Mouse (Mus musculus) effector memory CD4-positive, alpha-beta T cell, adult 7 months (primary cell): Measurements from ENCODE around the gene Ackr4. TPM values are rescaled to one million over a fixed set of nuclear protein-coding genes. Genes with fewer than 3 reads are reported as not detected.

Experiments
- polyA plus RNA-seq: library from polyadenylated mRNA; unstranded; fragments of 100-300 nt; shearing (Covaris generic); gene quantifications from one replicate; pipeline ENCODE4 v1.2.1, GENCODE M21; 2017

Gene Ackr4
- 0.38 TPM for polyA plus RNA-seq

DNA sequence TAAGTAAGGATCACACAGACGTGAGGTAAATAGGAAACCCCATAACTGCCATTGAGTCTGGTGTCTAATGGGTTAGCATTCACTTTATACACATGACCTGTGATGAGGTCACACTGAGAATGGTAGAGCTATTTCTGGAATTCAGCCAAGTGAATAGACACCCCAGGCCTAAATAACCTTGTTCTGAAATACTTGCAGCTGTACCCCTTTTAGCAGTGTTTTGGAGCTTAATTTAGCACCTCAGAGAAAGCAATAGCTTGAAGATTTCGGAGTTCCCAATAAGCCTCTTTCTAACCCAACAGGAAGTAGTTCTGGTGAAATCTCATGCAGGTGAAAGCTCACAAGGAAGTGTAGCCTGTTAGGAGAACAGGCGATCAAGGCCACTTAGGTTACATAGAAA, at the start of gene Ackr4:
Ackr4 (minus strand) TSS at position 101 of the 400 bp plus-strand sequence.

DNA sequence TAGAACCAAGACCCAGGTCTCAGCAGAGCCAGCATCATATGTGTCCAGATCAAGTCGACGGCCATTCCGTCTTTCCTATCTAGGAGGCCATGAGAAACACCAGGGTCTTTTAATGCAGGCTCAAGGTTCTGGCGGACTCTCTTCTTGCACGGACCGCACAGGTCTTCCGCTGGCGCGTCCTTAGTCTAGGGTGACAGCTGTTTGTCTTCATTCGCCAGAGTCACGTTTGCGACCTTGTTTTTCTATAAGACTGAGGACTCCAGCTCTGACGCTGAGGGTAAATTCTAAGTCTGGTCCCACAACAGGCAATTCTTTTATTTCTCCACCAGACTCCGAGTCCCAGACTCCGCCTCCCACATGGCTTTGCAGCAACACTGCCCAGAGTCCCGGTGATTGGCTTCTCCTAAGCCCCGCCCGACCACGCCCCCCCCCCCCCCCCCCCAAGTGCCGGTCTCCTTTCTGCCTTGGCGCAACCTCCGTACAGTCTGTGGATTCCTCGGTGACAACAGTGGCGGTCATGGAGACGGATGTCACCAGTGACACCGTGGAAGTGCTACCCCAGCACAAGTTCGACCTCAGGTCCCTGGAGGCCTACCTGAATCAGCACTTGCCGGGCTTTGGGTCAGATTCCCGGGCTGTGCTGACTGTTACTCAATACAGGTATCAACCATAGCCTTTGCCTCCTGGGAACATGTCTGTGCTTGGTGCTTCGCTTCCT, 63.3 kb downstream of the Ackr4 start, which contains the start of gene Acad11:
Acad11 (plus strand) TSS at position 134 of the 718 bp plus-strand sequence.

DNA sequence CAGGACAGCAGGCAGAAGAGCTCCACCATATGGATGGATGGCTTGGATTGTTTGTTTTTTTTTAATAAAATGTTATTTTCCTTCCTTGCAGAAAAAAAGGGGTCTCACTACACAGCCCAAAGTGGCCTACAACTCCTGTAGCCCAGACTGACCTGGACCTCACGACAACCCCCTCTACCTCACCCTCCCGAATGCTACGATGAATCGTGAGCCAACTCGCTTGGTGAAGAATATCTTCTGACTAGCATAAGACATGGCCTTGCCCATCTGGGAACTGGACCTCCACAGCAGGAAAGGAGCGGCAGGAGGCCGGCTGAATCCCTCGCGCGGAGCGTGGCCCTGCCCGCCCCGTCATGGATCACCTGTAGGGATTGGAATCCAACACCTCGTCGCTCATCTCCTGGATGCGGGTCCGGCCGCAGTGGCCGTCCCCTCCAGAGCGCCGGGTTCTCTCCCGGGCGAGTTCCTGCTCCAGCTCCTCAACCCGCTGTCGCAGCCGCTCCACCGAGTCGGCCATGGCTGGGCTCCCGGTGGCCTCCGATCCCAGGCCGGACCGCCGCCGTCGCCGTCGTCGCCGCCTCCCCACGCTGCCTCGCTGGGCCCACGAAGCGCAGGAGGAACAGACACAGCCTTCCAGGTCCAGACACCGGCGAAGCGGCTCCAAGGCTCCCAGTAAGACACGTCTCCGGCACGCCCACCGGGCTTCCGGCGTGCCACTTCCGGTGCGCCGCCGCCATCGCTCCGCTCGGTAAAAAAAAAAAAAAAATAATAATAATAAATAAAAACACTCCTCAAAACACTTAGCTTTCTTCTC, 64.1 kb downstream of the Ackr4 start, which contains the start of gene Uba5:
Uba5 (minus strand) TSS at position 705 of the 814 bp plus-strand sequence.

DNA sequence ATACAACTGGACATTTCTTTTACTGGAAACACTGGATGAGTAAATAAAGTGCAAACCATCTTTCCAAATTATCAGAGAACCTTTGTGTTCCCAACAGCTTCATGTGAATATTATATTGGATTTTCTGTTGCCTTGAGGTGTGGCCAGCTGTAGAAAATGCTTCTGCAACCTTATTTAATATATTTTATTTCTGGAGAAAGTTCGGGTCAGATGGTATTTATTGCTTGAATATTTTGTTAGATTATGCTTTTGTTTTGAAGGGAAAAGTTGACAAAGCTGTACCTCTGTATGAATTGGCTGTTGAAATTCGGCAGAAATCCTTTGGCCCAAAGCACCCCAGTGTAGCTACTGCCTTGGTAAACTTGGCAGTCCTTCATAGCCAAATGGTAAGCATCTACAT, 86.4 kb downstream of the Ackr4 start, which contains the start of gene Gm28305:
Gm28305 (plus strand) TSS at position 301 of the 400 bp plus-strand sequence.

Other genes starting within 250 kb of the Ackr4 start
- 3.0 TPM for gene Nphp3, start 124.4 kb downstream of the Ackr4 start, polyA plus RNA-seq
- gene Gm28305, start 86.3 kb downstream of the Ackr4 start, polyA plus RNA-seq, result not detected
- gene Uba5, start 63.8 kb downstream of the Ackr4 start, polyA plus RNA-seq, result 27.2 TPM
- 6.3 TPM for gene Acad11, start 63.6 kb downstream of the Ackr4 start, polyA plus RNA-seq
- 49.5 TPM for gene Dnajc13, start 136.0 kb upstream of the Ackr4 start, polyA plus RNA-seq
- 28.6 TPM for gene Acpp, start 210.8 kb upstream of the Ackr4 start, polyA plus RNA-seq